Mouse (Mus musculus) layer of hippocampus, adult 11-12 months (tissue): ENCODE measurements around the gene Rhox2c.
"Not testable (repeated sequence)": the region's sequence is repeated elsewhere in the genome, so short reads cannot be mapped to it uniquely, and the experiment has no call there.

ENCODE experiments used
- DNase-seq: peaks from one replicate; pipeline ENCODE4 v3.0.0; 2022; ENCODE audit warnings: low spot score

The Rhox2c gene

DNA sequence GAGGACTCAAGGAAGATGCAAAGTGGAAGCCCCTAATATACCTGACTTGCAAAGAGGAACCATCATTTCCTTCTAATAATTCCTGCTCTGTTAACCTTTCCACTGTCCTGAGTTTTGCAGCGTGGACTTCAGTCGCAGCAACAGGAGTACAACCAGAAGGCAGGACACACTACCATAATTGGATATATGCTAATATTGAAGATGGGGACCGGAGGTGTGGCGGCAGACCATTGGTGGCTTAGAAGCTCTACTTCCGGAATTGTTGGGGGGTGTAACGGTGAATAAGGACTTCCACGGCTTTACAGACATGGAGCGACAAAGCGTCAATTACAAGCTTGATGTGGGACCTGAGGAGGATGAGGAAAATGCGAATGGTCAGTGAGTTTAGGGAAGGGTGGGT, at the start of gene Rhox2c:
TSS of gene Rhox2c (plus strand) at position 301 of the 400 bp plus-strand sequence.
- not testable (repeated sequence) for DNase-seq

DNA sequence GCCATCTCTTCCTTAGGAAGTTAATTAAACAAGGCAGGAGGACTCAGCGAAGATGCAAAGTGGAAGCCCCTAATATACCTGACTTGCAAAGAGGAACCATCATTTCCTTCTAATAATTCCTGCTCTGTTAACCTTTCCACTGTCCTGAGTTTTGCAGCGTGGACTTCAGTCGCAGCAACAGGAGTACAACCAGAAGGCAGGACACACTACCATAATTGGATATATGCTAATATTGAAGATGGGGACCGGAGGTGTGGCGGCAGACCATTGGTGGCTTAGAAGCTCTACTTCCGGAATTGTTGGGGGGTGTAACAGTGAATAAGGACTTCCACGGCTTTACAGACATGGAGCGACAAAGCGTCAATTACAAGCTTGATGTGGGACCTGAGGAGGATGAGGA, 41.7 kb upstream of the Rhox2c start, which contains the start of gene Rhox2b:
TSS of gene Rhox2b (plus strand) at position 301 of the 400 bp plus-strand sequence.
- DNase-seq = not testable (repeated sequence)

GRCm38 (mm10) chrX:37432194-37432593, 21.3 kb upstream of the Rhox2c start, which contains the start of gene Rhox4b:
Gene Rhox4b, plus strand, starts transcription at chrX:37432494.
- DNase-seq = not testable (repeated sequence)

DNA sequence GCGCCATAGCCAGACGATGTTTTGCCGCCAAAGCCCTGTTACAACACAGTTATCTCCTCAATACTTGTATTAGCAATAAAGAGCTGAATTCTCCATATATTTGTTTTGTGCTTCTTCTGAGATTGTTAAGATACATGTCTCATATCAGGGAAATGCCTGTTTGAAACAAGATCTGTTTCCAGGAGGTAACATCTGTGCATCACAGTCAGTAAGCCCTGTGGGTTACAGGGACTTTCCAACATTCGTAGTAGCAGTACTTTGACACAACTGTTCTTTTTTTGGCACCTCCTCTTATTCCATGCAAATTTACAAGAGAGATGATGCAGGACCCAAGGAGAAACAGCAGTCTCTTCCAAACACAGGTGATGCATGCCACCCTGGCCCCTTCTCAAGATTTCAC, 4.8 kb downstream of the Rhox2c start, which contains the start of gene Rhox3c:
TSS of gene Rhox3c (plus strand) at position 301 of the 400 bp plus-strand sequence.
- not testable (repeated sequence) for DNase-seq

DNA sequence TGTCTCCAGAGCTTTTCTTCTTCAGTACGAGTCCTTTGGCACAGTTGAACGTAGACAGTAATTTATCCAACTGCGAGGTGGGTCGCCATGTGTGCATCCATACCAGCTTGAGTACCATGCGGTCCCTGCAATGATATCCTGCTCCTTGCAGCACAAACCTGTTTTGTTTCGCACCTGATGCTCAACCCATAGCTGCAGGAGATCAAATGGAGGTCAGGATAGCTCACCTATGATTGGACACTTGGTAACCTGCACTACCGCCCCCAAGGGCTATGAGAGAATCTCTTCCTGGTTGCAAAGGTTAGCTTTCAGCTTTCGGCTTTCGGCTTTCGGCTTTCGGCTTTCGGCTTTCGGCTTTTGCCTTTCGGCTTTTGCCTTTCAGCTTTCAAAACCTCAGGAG, 26.6 kb downstream of the Rhox2c start, which contains the start of gene Rhox4c:
TSS of gene Rhox4c (plus strand) at position 301 of the 400 bp plus-strand sequence.
- DNase-seq = not testable (repeated sequence)

- not testable (repeated sequence) for DNase-seq
Measured at GRCm38 (mm10) chrX:37514059-37514458, 60.6 kb downstream of the Rhox2c start, which contains the start of gene Rhox4d. Gene Rhox4d, plus strand, starts transcription at chrX:37514359.
